Mouse (Mus musculus): Measurements from ENCODE around the gene Galnt16. TPM values are rescaled to one million over a fixed set of nuclear protein-coding genes. Genes with fewer than 3 reads are reported as not detected.

Gene Galnt16
- total and polyA plus RNA-seq, 3 experiments = 0.01 to 0.27 TPM; not detected in 1

DNA sequence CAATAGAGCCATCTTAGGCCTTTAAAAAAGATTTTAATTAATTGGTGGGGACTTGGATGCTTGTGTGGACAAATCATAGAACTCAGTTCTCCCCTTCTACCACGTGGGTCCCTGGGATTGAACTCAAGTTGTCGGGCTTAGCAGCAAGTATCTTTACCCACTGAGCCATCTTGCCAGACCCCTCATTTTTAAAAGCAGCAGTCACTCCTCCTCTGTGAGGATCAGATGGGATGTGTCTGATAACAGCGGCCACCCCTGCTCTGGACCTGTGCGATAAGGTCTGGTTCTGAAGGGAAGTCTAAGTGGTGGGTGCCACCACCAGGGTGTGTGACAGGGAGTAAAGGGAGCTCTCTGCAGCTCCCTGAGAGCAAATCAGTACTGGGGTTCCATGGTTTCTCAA lies 77.5 kb downstream of the Galnt16 start:
- no peak overlapping the region for H3K4me3 ChIP-seq (ENCODE audit: low read depth, low read length)

DNA sequence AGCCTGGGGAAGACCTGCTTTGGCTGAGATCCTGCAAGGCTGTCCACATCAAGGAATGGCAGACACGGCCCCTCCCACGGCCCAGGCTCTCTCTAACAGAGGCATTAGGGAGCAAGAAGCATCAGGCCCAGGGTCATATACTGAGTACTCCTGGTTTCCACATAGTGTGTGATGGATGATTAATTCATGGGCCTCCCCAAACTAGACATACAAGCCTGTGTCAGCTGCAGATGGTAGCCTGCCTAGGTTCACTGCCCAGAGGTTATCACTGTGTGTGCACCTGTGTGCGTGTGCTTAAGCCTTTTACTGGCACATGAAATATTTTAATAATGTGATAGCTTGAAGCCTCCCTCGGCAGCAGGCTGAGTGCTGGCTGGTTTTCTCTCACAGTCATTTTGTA lies 77.9 kb downstream of the Galnt16 start:
- no peak for TF ChIP-seq POLR2AphosphoS5 (IDR thresholded peaks at IDR 0.05; ENCODE audit: insufficient replicate concordance, low read depth, low read length)
- TF ChIP-seq TAL1 (conservative IDR thresholded peaks at IDR 0.05; ENCODE audit: low read depth, low read length) = no peak
- no peak for TF ChIP-seq CTCF (IDR thresholded peaks at IDR 0.05; ENCODE audit: low read depth, low read length)
- no peak for TF ChIP-seq GATA2 (IDR thresholded peaks at IDR 0.05; ENCODE audit: borderline replicate concordance, low read depth, low read length)
- no peak for TF ChIP-seq GATA1 (IDR thresholded peaks at IDR 0.05; ENCODE audit: borderline replicate concordance, low read length)
- no peak for ATAC-seq (ENCODE audit: extremely low read depth, insufficient number of reproducible peaks, low FRiP score, poor library complexity, severe bottlenecking)
- no peaks in the 10 kb centered on the region for H3K4me1 ChIP-seq (ENCODE audit: insufficient read depth, low read depth, low read length)
- peaks cover 61% of the 10 kb centered on the region for H3K27me3 ChIP-seq (ENCODE audit: insufficient read depth, low read length)
- H3K4me3 ChIP-seq (ENCODE audit: low read depth, low read length) = no peak overlapping the region
- no peaks in the 10 kb centered on the region for H3K36me3 ChIP-seq (replicated peaks)
- DNase-seq (ENCODE audit: low spot score) = no peak
- no peaks in the 10 kb centered on the region for H3K9me3 ChIP-seq (replicated peaks)

More for the DNA sequence above, 77.5 kb downstream of the Galnt16 start:
- no peaks in the 10 kb centered on the region for H3K36me3 ChIP-seq (replicated peaks)
- H3K9me3 ChIP-seq (replicated peaks) = no peaks in the 10 kb centered on the region
- TF ChIP-seq CTCF (IDR thresholded peaks at IDR 0.05; ENCODE audit: low read depth, low read length) (no peak), GATA1 (IDR thresholded peaks at IDR 0.05; ENCODE audit: borderline replicate concordance, low read length) (no peak), POLR2AphosphoS5 (IDR thresholded peaks at IDR 0.05; ENCODE audit: insufficient replicate concordance, low read depth, low read length) (no peak), GATA2 (IDR thresholded peaks at IDR 0.05; ENCODE audit: borderline replicate concordance, low read depth, low read length) (no peak), TAL1 (conservative IDR thresholded peaks at IDR 0.05; ENCODE audit: low read depth, low read length) (no peak)
- no peaks in the 10 kb centered on the region for H3K4me1 ChIP-seq (ENCODE audit: insufficient read depth, low read depth, low read length)
- ATAC-seq (ENCODE audit: extremely low read depth, insufficient number of reproducible peaks, low FRiP score, poor library complexity, severe bottlenecking) (no peak), DNase-seq (ENCODE audit: low spot score) (no peak)
- peaks cover 61% of the 10 kb centered on the region for H3K27me3 ChIP-seq (ENCODE audit: insufficient read depth, low read length)

DNA sequence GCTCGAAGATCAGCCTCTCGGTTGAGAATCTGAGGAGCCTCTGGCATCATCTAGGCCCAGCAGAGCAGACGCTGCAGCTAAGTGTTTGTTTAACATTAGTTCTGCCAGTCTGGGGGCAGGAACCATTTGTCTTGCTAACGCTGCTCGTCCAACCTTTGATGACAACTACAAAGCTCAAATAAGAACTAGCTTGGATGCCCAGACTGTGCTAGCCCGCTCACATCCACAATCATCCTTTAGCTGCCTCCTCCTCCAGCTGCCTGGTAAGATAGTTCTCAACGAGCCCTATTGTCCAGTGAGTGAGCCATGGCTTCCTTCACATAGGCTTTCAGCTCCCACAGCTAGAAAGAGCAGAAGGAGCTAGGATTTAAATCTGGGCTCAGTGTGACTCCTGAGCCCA lies 80.2 kb downstream of the Galnt16 start:
- no peak for DNase-seq (ENCODE audit: low spot score)
- Histone ChIP-seq H3K9me3 (replicated peaks) (no peaks in the 10 kb centered on the region), H3K4me1 (ENCODE audit: insufficient read depth, low read depth, low read length) (no peaks in the 10 kb centered on the region), H3K4me3 (ENCODE audit: low read depth, low read length) (no peak overlapping the region), H3K27me3 (ENCODE audit: insufficient read depth, low read length) (peaks cover 66% of the 10 kb centered on the region), H3K36me3 (replicated peaks) (no peaks in the 10 kb centered on the region)
- ATAC-seq (ENCODE audit: extremely low read depth, insufficient number of reproducible peaks, low FRiP score, poor library complexity, severe bottlenecking) = no peak
- no peak for TF ChIP-seq GATA1 (IDR thresholded peaks at IDR 0.05; ENCODE audit: borderline replicate concordance, low read length)

DNA sequence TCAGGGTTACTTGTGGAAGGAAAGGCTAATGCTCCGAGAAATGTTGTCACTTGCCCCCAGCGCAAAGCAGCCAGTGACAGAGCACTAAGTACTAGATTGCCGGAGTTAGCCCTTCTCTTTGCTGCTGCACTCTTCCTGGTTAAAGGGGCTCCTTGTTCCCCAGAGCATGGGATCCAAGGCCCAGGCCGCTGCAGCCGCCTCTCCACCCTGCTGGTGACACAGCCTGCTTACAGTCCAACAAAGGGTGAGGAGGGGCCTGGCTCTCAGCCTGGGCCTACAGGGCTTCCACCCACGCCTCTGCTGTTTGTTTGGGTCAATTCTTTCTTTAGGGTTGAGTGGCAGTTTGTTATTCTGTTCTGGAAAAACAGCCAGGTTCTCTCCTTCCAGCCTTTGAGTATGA lies 80.7 kb downstream of the Galnt16 start:
- Histone ChIP-seq H3K4me1 (ENCODE audit: insufficient read depth, low read depth, low read length) (no peaks in the 10 kb centered on the region), H3K36me3 (replicated peaks) (no peaks in the 10 kb centered on the region), H3K27me3 (ENCODE audit: insufficient read depth, low read length) (peaks cover 68% of the 10 kb centered on the region), H3K9me3 (replicated peaks) (no peaks in the 10 kb centered on the region), H3K4me3 (ENCODE audit: low read depth, low read length) (no peak overlapping the region)
- ATAC-seq (ENCODE audit: extremely low read depth, insufficient number of reproducible peaks, low FRiP score, poor library complexity, severe bottlenecking) = no peak
- DNase-seq (ENCODE audit: low spot score) = no peak
- no peak for TF ChIP-seq TAL1 (conservative IDR thresholded peaks at IDR 0.05; ENCODE audit: low read depth, low read length)
- TF ChIP-seq POLR2AphosphoS5 (IDR thresholded peaks at IDR 0.05; ENCODE audit: insufficient replicate concordance, low read depth, low read length) = no peak
- no peak for TF ChIP-seq GATA1 (IDR thresholded peaks at IDR 0.05; ENCODE audit: borderline replicate concordance, low read length)
- TF ChIP-seq CTCF (IDR thresholded peaks at IDR 0.05; ENCODE audit: low read depth, low read length) = no peak
- TF ChIP-seq GATA2 (IDR thresholded peaks at IDR 0.05; ENCODE audit: borderline replicate concordance, low read depth, low read length) = no peak

DNA sequence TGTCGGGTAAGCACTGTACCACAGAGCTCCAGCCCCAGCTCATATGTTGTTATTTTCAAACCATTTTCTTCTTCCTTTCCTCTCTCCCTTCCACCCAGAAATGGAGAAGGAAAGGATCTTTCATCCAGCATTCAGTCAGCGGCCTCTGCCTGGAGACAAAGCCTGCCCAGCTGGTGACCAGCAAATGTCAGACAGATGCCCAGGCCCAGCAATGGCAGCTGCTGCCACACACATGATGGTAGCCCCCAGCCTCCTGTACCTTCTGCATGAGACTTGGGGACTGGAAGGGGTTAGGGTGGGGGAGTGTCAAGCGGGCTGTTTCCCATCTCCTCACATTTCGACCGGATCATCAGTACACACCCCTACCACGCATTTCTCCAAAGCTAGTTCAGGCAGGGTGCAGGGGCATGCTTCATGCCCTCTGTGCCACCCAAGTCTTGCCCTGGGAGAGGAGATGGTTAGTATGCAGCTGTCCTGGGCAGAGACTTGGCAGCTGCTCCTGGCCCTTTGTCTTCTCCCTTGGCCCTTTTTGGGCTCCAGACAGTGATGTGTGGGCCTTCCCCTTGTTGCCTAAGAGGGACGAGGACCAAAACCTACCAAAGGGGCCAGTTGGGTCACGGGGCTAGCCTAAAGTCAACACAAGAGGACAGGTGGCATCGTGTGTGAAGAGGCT lies 83.7 kb downstream of the Galnt16 start:
- no peak for TF ChIP-seq CTCF (IDR thresholded peaks at IDR 0.05; ENCODE audit: low read depth, low read length)
- TF ChIP-seq GATA2 (IDR thresholded peaks at IDR 0.05; ENCODE audit: borderline replicate concordance, low read depth, low read length) = no peak
- TF ChIP-seq POLR2AphosphoS5 (IDR thresholded peaks at IDR 0.05; ENCODE audit: insufficient replicate concordance, low read depth, low read length) = no peak
- no peak for TF ChIP-seq GATA1 (IDR thresholded peaks at IDR 0.05; ENCODE audit: borderline replicate concordance, low read length)
- no peak for TF ChIP-seq TAL1 (conservative IDR thresholded peaks at IDR 0.05; ENCODE audit: low read depth, low read length)
- Histone ChIP-seq H3K4me3 (ENCODE audit: low read depth, low read length) (no peak overlapping the region), H3K9me3 (replicated peaks) (no peaks in the 10 kb centered on the region), H3K36me3 (replicated peaks) (no peaks in the 10 kb centered on the region), H3K27me3 (ENCODE audit: insufficient read depth, low read length) (peaks cover 48% of the 10 kb centered on the region), H3K4me1 (ENCODE audit: insufficient read depth, low read depth, low read length) (no peaks in the 10 kb centered on the region)
- ATAC-seq (ENCODE audit: extremely low read depth, insufficient number of reproducible peaks, low FRiP score, poor library complexity, severe bottlenecking) = no peak
- DNase-seq (ENCODE audit: low spot score) = no peak

DNA sequence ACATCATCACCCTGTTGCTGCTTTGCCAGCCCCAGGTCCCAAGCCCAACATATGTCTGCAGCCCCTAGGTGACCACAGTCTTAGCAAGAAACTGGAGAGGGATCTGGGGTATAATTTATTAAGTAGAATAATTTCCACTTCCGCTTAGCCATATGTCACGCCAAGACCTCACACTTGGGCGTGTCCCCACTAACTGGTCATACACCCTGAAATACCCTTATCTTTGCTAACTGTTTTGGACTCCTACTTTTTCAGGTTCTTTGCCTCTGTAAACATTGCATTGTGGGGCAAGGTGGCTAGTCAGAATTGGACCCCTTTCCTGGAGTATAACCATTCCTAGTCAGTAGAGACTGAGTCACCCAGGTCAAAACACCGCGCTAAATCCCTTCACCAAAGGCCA lies 84.4 kb downstream of the Galnt16 start:
- H3K36me3 ChIP-seq (replicated peaks) = no peaks in the 10 kb centered on the region
- ATAC-seq (ENCODE audit: extremely low read depth, insufficient number of reproducible peaks, low FRiP score, poor library complexity, severe bottlenecking) (no peak), DNase-seq (ENCODE audit: low spot score) (no peak)
- H3K27me3 ChIP-seq (ENCODE audit: insufficient read depth, low read length) = peaks cover 43% of the 10 kb centered on the region
- H3K4me3 ChIP-seq (ENCODE audit: low read depth, low read length) = no peak overlapping the region
- no peaks in the 10 kb centered on the region for H3K4me1 ChIP-seq (ENCODE audit: insufficient read depth, low read depth, low read length)
- no peak for TF ChIP-seq GATA2 (IDR thresholded peaks at IDR 0.05; ENCODE audit: borderline replicate concordance, low read depth, low read length)
- TF ChIP-seq GATA1 (IDR thresholded peaks at IDR 0.05; ENCODE audit: borderline replicate concordance, low read length) = no peak
- TF ChIP-seq POLR2AphosphoS5 (IDR thresholded peaks at IDR 0.05; ENCODE audit: insufficient replicate concordance, low read depth, low read length) = no peak
- no peak for TF ChIP-seq CTCF (IDR thresholded peaks at IDR 0.05; ENCODE audit: low read depth, low read length)
- no peak for TF ChIP-seq TAL1 (conservative IDR thresholded peaks at IDR 0.05; ENCODE audit: low read depth, low read length)
- no peaks in the 10 kb centered on the region for H3K9me3 ChIP-seq (replicated peaks)

All from G1E (cell line).